Mouse (Mus musculus): ENCODE data around the gene Kpna2. TPM values are rescaled to one million over a fixed set of nuclear protein-coding genes. Genes with fewer than 3 reads are reported as not detected.

Kpna2 gene
- polyA plus RNA-seq (2012; rRNA removed), result 92.4 and 102 TPM in 2 replicates

DNA sequence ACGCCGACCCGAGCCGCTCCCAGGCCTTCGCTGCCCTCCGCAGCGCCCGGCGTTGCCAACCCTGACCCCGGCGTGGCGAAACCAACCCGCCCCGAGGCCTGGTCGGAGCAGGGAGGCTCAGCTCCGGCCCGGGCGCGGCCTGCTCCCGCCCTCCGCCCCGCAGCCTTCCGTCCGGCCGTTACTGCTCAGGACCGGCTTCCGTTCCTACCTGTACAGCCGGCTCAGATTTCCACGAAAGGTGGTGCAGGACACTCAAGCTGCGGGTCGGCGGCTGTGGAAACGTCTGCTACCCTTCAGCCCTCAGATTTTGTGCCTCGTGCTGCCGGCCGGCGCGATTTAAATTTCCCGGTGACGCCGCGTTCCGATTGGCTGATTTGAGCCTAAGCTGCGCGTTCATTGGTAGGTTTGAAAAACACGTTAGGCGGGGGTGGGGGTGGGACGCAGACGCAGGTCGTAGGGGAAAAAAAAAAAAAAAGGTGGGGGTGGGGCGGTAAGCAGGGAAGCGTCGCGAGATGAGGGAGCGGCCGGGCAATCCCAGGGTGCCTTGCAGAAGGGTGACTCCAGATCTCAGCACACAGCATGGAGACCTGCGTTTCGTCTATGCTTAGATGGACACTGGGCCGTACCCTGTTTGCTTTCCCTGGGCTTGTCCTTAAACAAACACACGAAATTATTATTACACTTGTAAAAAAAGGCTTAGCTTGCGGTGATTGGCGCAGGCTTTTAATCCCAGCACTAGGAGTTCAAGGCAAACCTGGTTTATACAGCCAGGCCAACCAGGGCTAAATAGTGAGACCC, at the start of gene Kpna2:
Gene Kpna2 (minus strand): TSS at position 391 of the 798 bp plus-strand sequence.

DNA sequence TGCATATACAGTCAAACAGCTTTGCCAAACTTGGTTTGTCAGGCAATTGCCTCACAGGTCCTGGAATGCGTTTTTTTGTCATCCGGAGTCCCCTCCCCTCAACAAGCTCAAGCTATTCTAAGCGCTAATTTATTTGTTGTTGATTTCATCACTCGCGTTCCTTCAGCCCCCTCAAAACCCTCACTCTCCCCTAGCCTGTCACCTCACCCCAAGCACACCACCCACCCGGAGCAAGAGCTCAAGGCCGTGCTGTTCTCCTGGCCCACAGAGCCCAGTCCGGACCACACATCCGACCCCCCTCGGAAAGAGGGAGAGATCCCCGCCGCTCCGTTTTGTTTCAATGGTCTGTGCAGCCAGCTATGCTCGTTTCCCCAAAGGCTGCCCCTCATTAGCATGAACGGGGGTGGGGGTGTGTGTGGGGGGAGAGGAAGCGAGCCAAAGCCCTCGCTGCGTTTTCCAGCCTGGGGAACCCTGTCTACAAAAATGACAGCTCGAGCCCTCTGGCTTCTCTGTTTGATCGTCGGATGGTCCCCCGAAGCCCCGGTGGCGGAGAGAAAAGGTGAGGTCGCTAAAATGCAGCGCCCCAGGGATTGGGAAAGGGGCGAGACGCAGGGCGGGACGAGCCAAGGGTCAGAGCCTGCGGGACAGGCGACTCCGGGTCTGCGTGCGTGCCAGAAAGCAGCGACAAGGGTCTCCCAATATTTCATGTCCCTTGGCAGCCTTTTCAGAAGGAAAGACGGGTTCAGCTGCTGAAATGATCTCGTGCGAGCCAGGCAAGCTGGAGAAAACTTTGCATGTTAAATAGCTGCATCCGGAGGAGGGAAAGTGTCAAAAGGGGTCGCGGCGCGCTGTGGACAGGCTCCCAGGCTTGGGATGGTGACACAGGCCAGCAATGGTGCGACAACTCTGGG, 26.3 kb upstream of the Kpna2 start, which contains the start of gene 1810010H24Rik:
Gene 1810010H24Rik (plus strand): TSS at position 271 of the 911 bp plus-strand sequence.

Other genes with a start within 250 kb of the Kpna2 start
- 14.7 and 17.4 TPM in 2 replicates for gene Pecam1, start 248.9 kb downstream of the Kpna2 start, polyA plus RNA-seq (2012; rRNA removed)
- gene Milr1, start 248.3 kb downstream of the Kpna2 start, polyA plus RNA-seq (2012; rRNA removed), result 0.41 and 0.56 TPM in 2 replicates
- 10.6 TPM in 2 replicates for gene Polg2, start 220.0 kb downstream of the Kpna2 start, polyA plus RNA-seq (2012; rRNA removed)
- 481 and 520 TPM in 2 replicates for gene Ddx5, start 210.4 kb downstream of the Kpna2 start, polyA plus RNA-seq (2012; rRNA removed)
- gene Cep95, start 210.3 kb downstream of the Kpna2 start, polyA plus RNA-seq (2012; rRNA removed), result 22.0 and 23.0 TPM in 2 replicates
- 19.3 and 21.7 TPM in 2 replicates for gene Smurf2, start 78.8 kb downstream of the Kpna2 start, polyA plus RNA-seq (2012; rRNA removed)
- gene 1810010H24Rik, start 26.1 kb upstream of the Kpna2 start, polyA plus RNA-seq (2012; rRNA removed), result 5.3 and 5.5 TPM in 2 replicates
- 44.5 and 47.4 TPM in 2 replicates for gene Bptf, start 132.6 kb upstream of the Kpna2 start, polyA plus RNA-seq (2012; rRNA removed)
- gene Nol11, start 189.8 kb upstream of the Kpna2 start, polyA plus RNA-seq (2012; rRNA removed), result 29.1 and 29.7 TPM in 2 replicates

Data from central nervous system, embryonic 18 days (tissue).